Mouse (Mus musculus): ENCODE results near the gene Rbm12. TPM values are rescaled to one million over a fixed set of nuclear protein-coding genes. Genes with fewer than 3 reads are reported as not detected.

The Rbm12 gene
- polyA plus RNA-seq, 1 experiment from 2014 or later: 47.3 TPM

DNA sequence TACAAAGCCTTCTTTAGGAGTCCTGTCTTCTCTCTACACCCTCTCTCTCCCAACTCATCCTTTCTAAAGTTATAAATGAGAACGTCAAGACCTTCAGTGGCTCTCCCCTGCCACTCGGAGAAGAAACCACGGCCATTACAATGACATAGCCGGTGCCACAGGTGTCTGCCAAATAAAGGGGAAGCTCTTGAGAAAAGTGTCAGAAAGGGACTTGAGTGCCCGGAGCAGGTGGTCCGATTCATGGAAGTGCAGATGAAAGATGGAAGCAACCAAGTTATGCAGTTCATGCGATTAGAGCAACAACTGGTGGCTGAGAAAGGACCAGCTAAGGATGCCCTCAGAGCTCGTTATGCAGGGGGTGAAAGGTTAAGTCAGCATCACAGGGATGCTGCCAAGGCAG lies 68.9 kb downstream of the Rbm12 start:
- Histone ChIP-seq H3K4me2 (ENCODE audit: low read depth, low read length) (no peak overlapping the region), H3K9ac (replicated peaks; ENCODE audit: low read length) (no peak overlapping the region), H3K4me3 (ENCODE audit: low read depth, low read length) (no peak overlapping the region), H3K36me3 (replicated peaks; ENCODE audit: control insufficient read depth, insufficient read depth, low read depth, low read length) (no peaks in the 10 kb centered on the region), H3K27ac (replicated peaks; ENCODE audit: low read depth, low read length) (no peak overlapping the region), H3K9me3 (replicated peaks; ENCODE audit: control insufficient read depth, low read length) (no peaks in the 10 kb centered on the region), H3K27me3 (ENCODE audit: control insufficient read depth, insufficient read depth, low read length) (peaks cover 4% of the 10 kb centered on the region; the same call in 1 of the 2 replicates), H3K4me1 (ENCODE audit: control insufficient read depth, insufficient read depth, low read length) (no peaks in the 10 kb centered on the region)
- ATAC-seq (replicated peaks; ENCODE audit: insufficient number of reproducible peaks, low FRiP score, low TSS enrichment, low read depth): no peak
- no peak for DNase-seq (ENCODE audit: low spot score)
- WGBS: 82% methylated on average over 8 of the region's 8 CpGs

Other genes with a start within 250 kb of the Rbm12 start
- gene Uqcc1, start 181.7 kb downstream of the Rbm12 start, polyA plus RNA-seq (2014; fragmentation: Nextera tagmentation; extraction: Ambion mirVana): 85.3 and 87.7 TPM in 2 replicates
- not detected in 2 replicates for gene Gm15557, start 171.2 kb downstream of the Rbm12 start, polyA plus RNA-seq (2014; fragmentation: Nextera tagmentation; extraction: Ambion mirVana)
- gene Gdf5, start 166.6 kb downstream of the Rbm12 start, polyA plus RNA-seq (2014; fragmentation: Nextera tagmentation; extraction: Ambion mirVana): 3.2 TPM in 2 replicates
- gene Cep250, start 155.5 kb downstream of the Rbm12 start, polyA plus RNA-seq (2014; fragmentation: Nextera tagmentation; extraction: Ambion mirVana): 13.4 and 14.0 TPM in 2 replicates
- 0.89 and 1.5 TPM in 2 replicates for gene 6430550D23Rik, start 104.0 kb downstream of the Rbm12 start, polyA plus RNA-seq (2014; fragmentation: Nextera tagmentation; extraction: Ambion mirVana)
- gene Ergic3, start 103.9 kb downstream of the Rbm12 start, polyA plus RNA-seq (2014; fragmentation: Nextera tagmentation; extraction: Ambion mirVana): 175 and 210 TPM in 2 replicates
- gene Fer1l4, start 59.0 kb downstream of the Rbm12 start, polyA plus RNA-seq (2014; fragmentation: Nextera tagmentation; extraction: Ambion mirVana): 0.10 TPM in 1 of 2 replicates, not detected in the other
- gene Spag4, start 46.8 kb downstream of the Rbm12 start, polyA plus RNA-seq (2014; fragmentation: Nextera tagmentation; extraction: Ambion mirVana): 4.4 and 6.3 TPM in 2 replicates
- gene Cpne1, start within 50 bp of the Rbm12 start, polyA plus RNA-seq (2014; fragmentation: Nextera tagmentation; extraction: Ambion mirVana): 51.3 and 55.4 TPM in 2 replicates
- 20.1 and 23.8 TPM in 2 replicates for gene Gm28036, start 15.1 kb upstream of the Rbm12 start, polyA plus RNA-seq (2014; fragmentation: Nextera tagmentation; extraction: Ambion mirVana)
- gene Romo1, start 32.1 kb upstream of the Rbm12 start, polyA plus RNA-seq (2014; fragmentation: Nextera tagmentation; extraction: Ambion mirVana): 356 and 375 TPM in 2 replicates
- 33.5 and 34.0 TPM in 2 replicates for gene Nfs1, start 32.2 kb upstream of the Rbm12 start, polyA plus RNA-seq (2014; fragmentation: Nextera tagmentation; extraction: Ambion mirVana)
- 678 and 756 TPM in 2 replicates for gene Rbm39, start 68.3 kb upstream of the Rbm12 start, polyA plus RNA-seq (2014; fragmentation: Nextera tagmentation; extraction: Ambion mirVana)
- gene Phf20, start 84.5 kb upstream of the Rbm12 start, polyA plus RNA-seq (2014; fragmentation: Nextera tagmentation; extraction: Ambion mirVana): 88.3 and 89.2 TPM in 2 replicates
- gene Cnbd2, start 200.3 kb upstream of the Rbm12 start, polyA plus RNA-seq (2014; fragmentation: Nextera tagmentation; extraction: Ambion mirVana): 2.9 and 3.4 TPM in 2 replicates
- gene Scand1, start 200.7 kb upstream of the Rbm12 start, polyA plus RNA-seq (2014; fragmentation: Nextera tagmentation; extraction: Ambion mirVana): 65.3 and 66.5 TPM in 2 replicates

All from embryonic facial prominence, embryonic 11.5 days (tissue).